Mouse (Mus musculus) neural tube, embryonic 12.5 days (tissue): ENCODE measurements around the gene Tdgf1. TPM values are rescaled to one million over a fixed set of nuclear protein-coding genes. Genes with fewer than 3 reads are reported as not detected.
A peak's percentile ranks its signal among the peaks of the same experiment; 100 is the strongest.

Source experiments
- ATAC-seq: fragments of 200-750 bp; cut with Nextera tagmentation; 2 replicates; pipeline ENCODE4 v1.8.0; 2017; ENCODE audit warnings: low read depth, mild to moderate bottlenecking, moderate TSS enrichment, moderate library complexity; ENCODE audit not compliant: low FRiP score
- H3K27ac ChIP-seq: fragments of 300-500 bp; sonication (generic); 2 replicates; pipeline ENCODE4 v1.5.1; 2016
- H3K27me3 ChIP-seq: fragments of 300-500 bp; sonication (generic); replicated peaks from 2 replicates; pipeline ENCODE4 v1.6.1; 2016; ENCODE audit warnings: mild to moderate bottlenecking
- H3K36me3 ChIP-seq: fragments of 300-500 bp; sonication (generic); 2 replicates; pipeline ENCODE4 v1.6.1; 2016; ENCODE audit warnings: mild to moderate bottlenecking
- H3K4me1 ChIP-seq: fragments of 300-500 bp; sonication (generic); 2 replicates; pipeline ENCODE4 v1.6.1; 2016
- H3K4me2 ChIP-seq: fragments of 300-500 bp; sonication (generic); replicated peaks from 2 replicates; pipeline ENCODE4 v1.6.1; 2016; ENCODE audit warnings: mild to moderate bottlenecking
- H3K4me3 ChIP-seq: fragments of 300-500 bp; sonication (generic); 2 replicates; pipeline ENCODE4 v1.5.1; 2016
- H3K9ac ChIP-seq: fragments of 300-500 bp; sonication (generic); 2 replicates; pipeline ENCODE4 v1.6.1; 2016; ENCODE audit warnings: mild to moderate bottlenecking
- H3K9me3 ChIP-seq: fragments of 300-500 bp; sonication (generic); 2 replicates; pipeline ENCODE4 v1.6.1; 2016; ENCODE audit warnings: mild to moderate bottlenecking
- WGBS: fragments of 180-500 bp; shearing (Covaris S2); methylation state at CpG from one replicate; pipeline ENCODE4 v1.1.7; 2016; 5-methylcytosine and 5-hydroxymethylcytosine counted together
- polyA plus RNA-seq: library from polyadenylated mRNA; unstranded; fragments of >200 nt; fragmentation: Nextera tagmentation; extraction: Ambion mirVana; gene quantifications from 2 replicates; pipeline ENCODE4 v1.2.1, GENCODE M21; 2016

Gene Tdgf1
- polyA plus RNA-seq, 1 experiment from 2014 or later: not detected

DNA sequence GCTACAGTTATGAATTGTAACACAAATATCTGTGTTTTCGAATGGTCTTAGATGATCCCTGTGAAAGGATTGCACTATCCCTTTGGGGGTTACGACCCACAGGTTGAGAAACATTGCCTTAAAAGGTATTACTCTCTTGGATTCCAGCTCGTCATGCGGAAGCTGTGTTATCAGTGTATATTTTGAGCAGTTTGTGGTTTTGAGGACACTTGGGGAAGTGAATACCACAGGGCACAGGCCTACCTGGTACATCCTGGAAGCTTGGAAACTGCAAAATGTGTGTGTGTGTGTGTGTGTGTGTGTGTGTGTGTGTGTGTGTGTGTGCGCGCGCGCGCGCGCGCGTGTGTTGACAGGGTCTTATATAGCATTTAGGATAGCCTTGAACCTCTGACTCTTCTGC, 5.9 kb upstream of the Tdgf1 start:
- whole genome bisulfite sequencing: 95% methylated on average over 13 of the region's 13 CpGs
- peaks cover 33% of the 10 kb centered on the region for H3K27me3 ChIP-seq
- ATAC-seq: no peak
- H3K27ac ChIP-seq: no peak overlapping the region
- H3K4me1 ChIP-seq: peaks cover 7% of the 10 kb centered on the region
- no peak overlapping the region for H3K4me3 ChIP-seq
- H3K36me3 ChIP-seq: no peaks in the 10 kb centered on the region
- H3K9me3 ChIP-seq: no peaks in the 10 kb centered on the region
- no peak overlapping the region for H3K4me2 ChIP-seq
- no peak overlapping the region for H3K9ac ChIP-seq

GRCm38 (mm10) chr9:110951397-110951796, 5.4 kb upstream of the Tdgf1 start, which contains the start of gene Lrrc2:
TSS of gene Lrrc2 (plus strand) at chr9:110951545.
- 87% methylated on average over 11 of the region's 11 CpGs for WGBS
- no peaks in the 10 kb centered on the region for H3K9me3 ChIP-seq
- no peaks in the 10 kb centered on the region for H3K36me3 ChIP-seq
- peaks cover 37% of the 10 kb centered on the region for H3K27me3 ChIP-seq
- H3K4me1 ChIP-seq: peaks cover 11% of the 10 kb centered on the region
- no peak within 1 kb of the TSS for H3K27ac ChIP-seq
- H3K4me3 ChIP-seq: no peak within 1 kb of the TSS
- no peak within 1 kb of the TSS for H3K9ac ChIP-seq
- H3K4me2 ChIP-seq: no peak within 1 kb of the TSS
- no peak for ATAC-seq

DNA sequence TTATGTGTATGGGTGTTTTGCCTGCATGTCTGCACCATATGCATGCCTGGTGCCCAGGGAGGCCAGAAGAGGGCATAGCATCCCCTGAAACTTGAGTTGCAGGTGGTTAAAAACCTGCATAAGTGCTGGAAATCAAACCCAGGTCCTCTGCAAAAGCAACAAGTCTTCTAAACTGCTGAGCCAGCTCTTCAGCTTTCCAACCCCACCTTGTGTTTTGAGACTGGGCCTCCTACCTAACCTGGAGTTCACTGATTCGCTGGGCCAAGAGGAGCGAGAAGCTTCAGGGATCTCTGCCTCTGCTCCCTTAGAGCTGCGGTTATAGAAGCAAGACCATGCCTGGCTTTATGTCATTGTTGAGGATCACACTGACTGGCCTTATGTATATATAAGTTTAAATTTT, 4.2 kb upstream of the Tdgf1 start:
- Histone ChIP-seq H3K9ac (no peak overlapping the region), H3K4me2 (no peak overlapping the region), H3K36me3 (no peaks in the 10 kb centered on the region), H3K27me3 (peaks cover 43% of the 10 kb centered on the region), H3K4me3 (no peak overlapping the region), H3K27ac (no peak overlapping the region), H3K4me1 (peaks cover 13% of the 10 kb centered on the region), H3K9me3 (no peaks in the 10 kb centered on the region)
- 96% methylated on average over 3 of the region's 3 CpGs for WGBS
- ATAC-seq: no peak

- no peak overlapping the region for H3K27ac ChIP-seq
- H3K9me3 ChIP-seq: no peaks in the 10 kb centered on the region
- H3K9ac ChIP-seq: no peak overlapping the region
- H3K36me3 ChIP-seq: no peaks in the 10 kb centered on the region
- ATAC-seq: no peak
- H3K4me2 ChIP-seq: no peak overlapping the region
- peaks cover 54% of the 10 kb centered on the region for H3K27me3 ChIP-seq
- H3K4me3 ChIP-seq: no peak overlapping the region
- peaks cover 17% of the 10 kb centered on the region for H3K4me1 ChIP-seq
- WGBS: 54% methylated on average over 8 of the region's 8 CpGs
Observed at GRCm38 (mm10) chr9:110948813-110949310, 2.9 kb upstream of the Tdgf1 start.

GRCm38 (mm10) chr9:110947900-110948299, 1.9 kb upstream of the Tdgf1 start:
- ATAC-seq: no peak
- 21% methylated on average over 6 of the region's 6 CpGs for WGBS

GRCm38 (mm10) chr9:110947261-110947661, 1.3 kb upstream of the Tdgf1 start:
- no peaks in the 10 kb centered on the region for H3K9me3 ChIP-seq
- WGBS: 4% methylated on average over 6 of the region's 6 CpGs
- no peak overlapping the region for H3K4me3 ChIP-seq
- H3K4me1 ChIP-seq: peaks cover 17% of the 10 kb centered on the region
- H3K4me2 ChIP-seq: peak overlapping the region; percentile 22
- no peak overlapping the region for H3K9ac ChIP-seq
- H3K36me3 ChIP-seq: no peaks in the 10 kb centered on the region
- H3K27me3 ChIP-seq: peaks cover 46% of the 10 kb centered on the region
- no peak overlapping the region for H3K27ac ChIP-seq
- no peak for ATAC-seq

More at GRCm38 (mm10) chr9:110947900-110948299, 1.9 kb upstream of the Tdgf1 start:
- Histone ChIP-seq H3K9ac (no peak overlapping the region), H3K36me3 (no peaks in the 10 kb centered on the region), H3K4me2 (no peak overlapping the region), H3K4me1 (peaks cover 17% of the 10 kb centered on the region), H3K4me3 (no peak overlapping the region), H3K27ac (no peak overlapping the region), H3K27me3 (peaks cover 52% of the 10 kb centered on the region), H3K9me3 (no peaks in the 10 kb centered on the region)

GRCm38 (mm10) chr9:110946548-110947044, 638 bp upstream of the Tdgf1 start:
- H3K9me3 ChIP-seq: no peaks in the 10 kb centered on the region
- ATAC-seq: no peak
- no peak overlapping the region for H3K27ac ChIP-seq
- H3K9ac ChIP-seq: no peak overlapping the region
- no peak overlapping the region for H3K4me3 ChIP-seq
- H3K4me1 ChIP-seq: peaks cover 17% of the 10 kb centered on the region
- WGBS: 6% methylated on average over 20 of the region's 20 CpGs
- no peaks in the 10 kb centered on the region for H3K36me3 ChIP-seq
- H3K27me3 ChIP-seq: peaks cover 42% of the 10 kb centered on the region
- peak overlapping the region; percentile 22 for H3K4me2 ChIP-seq

DNA sequence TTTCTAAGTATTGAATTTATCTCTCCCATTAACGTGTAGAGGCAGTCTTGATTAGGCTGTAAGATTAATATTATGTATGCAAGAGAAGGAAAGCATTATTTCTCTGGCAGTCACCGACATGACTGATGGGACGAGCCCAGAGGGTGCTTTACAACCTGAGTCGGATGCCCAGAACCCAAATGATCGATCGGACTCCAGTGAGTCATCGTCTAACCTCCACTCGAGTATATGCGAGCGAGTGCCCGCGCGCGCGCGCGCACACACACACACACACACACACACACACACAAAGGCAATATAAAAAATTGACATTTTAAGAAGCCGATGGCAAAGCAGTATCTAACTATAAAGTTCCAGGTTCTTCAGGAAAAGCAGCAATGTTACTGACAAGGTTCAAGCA, 615 bp downstream of the Tdgf1 start:
- H3K4me1 ChIP-seq: peaks cover 17% of the 10 kb centered on the region
- H3K9me3 ChIP-seq: no peaks in the 10 kb centered on the region
- H3K4me2 ChIP-seq: peak overlapping the region; percentile 27; the same call in 1 of the 2 replicates
- H3K36me3 ChIP-seq: no peaks in the 10 kb centered on the region
- H3K27ac ChIP-seq: no peak overlapping the region
- H3K4me3 ChIP-seq: no peak overlapping the region
- H3K9ac ChIP-seq: no peak overlapping the region
- 5% methylated on average over 18 of the region's 18 CpGs for WGBS
- no peak for ATAC-seq
- peaks cover 39% of the 10 kb centered on the region for H3K27me3 ChIP-seq

DNA sequence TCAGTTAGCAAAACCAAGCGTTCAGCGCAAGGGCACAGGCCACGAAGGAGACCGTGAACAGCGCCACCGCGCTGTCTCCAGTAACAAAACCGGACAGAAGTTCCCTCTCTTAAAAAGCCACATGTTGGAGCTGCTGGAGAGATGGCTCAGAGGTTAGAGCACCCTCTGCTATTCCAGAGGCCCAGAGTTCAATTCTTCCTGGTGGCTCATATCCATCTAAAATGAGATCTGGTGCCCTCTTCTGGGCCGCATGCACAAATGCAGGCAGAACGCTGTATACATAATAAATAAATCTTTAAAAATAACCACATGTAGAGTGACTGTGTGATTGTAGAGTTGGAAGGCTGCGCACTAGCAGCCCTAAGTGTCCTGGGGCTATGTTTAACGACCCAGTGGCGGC, 1.7 kb downstream of the Tdgf1 start:
- H3K4me1 ChIP-seq: peaks cover 17% of the 10 kb centered on the region
- peaks cover 39% of the 10 kb centered on the region for H3K27me3 ChIP-seq
- H3K4me2 ChIP-seq: no peak overlapping the region
- no peak overlapping the region for H3K9ac ChIP-seq
- H3K36me3 ChIP-seq: no peaks in the 10 kb centered on the region
- H3K4me3 ChIP-seq: no peak overlapping the region
- WGBS: 31% methylated on average over 13 of the region's 13 CpGs
- no peak for ATAC-seq
- H3K9me3 ChIP-seq: no peaks in the 10 kb centered on the region
- no peak overlapping the region for H3K27ac ChIP-seq

- Histone ChIP-seq H3K9me3 (no peaks in the 10 kb centered on the region), H3K27me3 (no peaks in the 10 kb centered on the region), H3K36me3 (no peaks in the 10 kb centered on the region), H3K9ac (no peak overlapping the region), H3K4me2 (no peak overlapping the region), H3K4me1 (peaks cover 8% of the 10 kb centered on the region), H3K27ac (no peak overlapping the region), H3K4me3 (no peak overlapping the region)
- ATAC-seq: no peak
- 72% methylated on average over 12 of the region's 12 CpGs for WGBS
Observed at GRCm38 (mm10) chr9:110937506-110938490, 8.2 kb downstream of the Tdgf1 start.

DNA sequence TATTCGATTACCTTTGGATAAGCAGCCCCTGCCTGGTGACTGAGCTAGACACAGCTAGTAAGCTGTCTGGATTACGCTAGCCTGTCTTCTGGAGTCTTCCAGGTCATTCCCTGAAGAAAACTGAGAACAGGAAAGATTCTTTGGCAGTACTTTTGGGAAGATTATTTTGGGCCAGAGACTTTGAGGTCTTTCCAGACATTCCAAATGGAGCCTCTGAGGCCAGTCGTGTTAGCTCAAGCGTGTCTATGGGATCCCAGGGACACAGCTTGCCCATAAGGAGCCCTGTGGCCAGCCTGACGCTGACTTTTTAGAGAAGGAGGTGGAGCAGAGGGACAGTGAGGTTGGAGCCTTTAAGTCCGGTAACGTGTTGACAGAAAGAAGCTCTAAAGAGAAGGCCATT, 10.0 kb downstream of the Tdgf1 start:
- peaks cover 18% of the 10 kb centered on the region for H3K4me1 ChIP-seq
- no peaks in the 10 kb centered on the region for H3K27me3 ChIP-seq
- no peak for ATAC-seq
- H3K9me3 ChIP-seq: no peaks in the 10 kb centered on the region
- H3K4me2 ChIP-seq: no peak overlapping the region
- H3K9ac ChIP-seq: no peak overlapping the region
- H3K36me3 ChIP-seq: no peaks in the 10 kb centered on the region
- H3K4me3 ChIP-seq: no peak overlapping the region
- 85% methylated on average over 7 of the region's 7 CpGs for WGBS
- H3K27ac ChIP-seq: no peak overlapping the region

GRCm38 (mm10) chr9:110933850-110934437, 12.0 kb downstream of the Tdgf1 start:
- H3K27ac ChIP-seq: peak overlapping the region; percentile 47
- H3K36me3 ChIP-seq: no peaks in the 10 kb centered on the region
- no peak overlapping the region for H3K9ac ChIP-seq
- H3K4me1 ChIP-seq: peaks cover 18% of the 10 kb centered on the region
- 64% methylated on average over 12 of the region's 12 CpGs for WGBS
- H3K4me2 ChIP-seq: no peak overlapping the region
- ATAC-seq: 0 out of 2 replicates have a peak, but pooled peaks have one; percentile 22
- H3K27me3 ChIP-seq: no peaks in the 10 kb centered on the region
- no peaks in the 10 kb centered on the region for H3K9me3 ChIP-seq
- no peak overlapping the region for H3K4me3 ChIP-seq
